Mouse (Mus musculus): ENCODE measurements around the gene Pi4k2a.

The Pi4k2a gene

DNA sequence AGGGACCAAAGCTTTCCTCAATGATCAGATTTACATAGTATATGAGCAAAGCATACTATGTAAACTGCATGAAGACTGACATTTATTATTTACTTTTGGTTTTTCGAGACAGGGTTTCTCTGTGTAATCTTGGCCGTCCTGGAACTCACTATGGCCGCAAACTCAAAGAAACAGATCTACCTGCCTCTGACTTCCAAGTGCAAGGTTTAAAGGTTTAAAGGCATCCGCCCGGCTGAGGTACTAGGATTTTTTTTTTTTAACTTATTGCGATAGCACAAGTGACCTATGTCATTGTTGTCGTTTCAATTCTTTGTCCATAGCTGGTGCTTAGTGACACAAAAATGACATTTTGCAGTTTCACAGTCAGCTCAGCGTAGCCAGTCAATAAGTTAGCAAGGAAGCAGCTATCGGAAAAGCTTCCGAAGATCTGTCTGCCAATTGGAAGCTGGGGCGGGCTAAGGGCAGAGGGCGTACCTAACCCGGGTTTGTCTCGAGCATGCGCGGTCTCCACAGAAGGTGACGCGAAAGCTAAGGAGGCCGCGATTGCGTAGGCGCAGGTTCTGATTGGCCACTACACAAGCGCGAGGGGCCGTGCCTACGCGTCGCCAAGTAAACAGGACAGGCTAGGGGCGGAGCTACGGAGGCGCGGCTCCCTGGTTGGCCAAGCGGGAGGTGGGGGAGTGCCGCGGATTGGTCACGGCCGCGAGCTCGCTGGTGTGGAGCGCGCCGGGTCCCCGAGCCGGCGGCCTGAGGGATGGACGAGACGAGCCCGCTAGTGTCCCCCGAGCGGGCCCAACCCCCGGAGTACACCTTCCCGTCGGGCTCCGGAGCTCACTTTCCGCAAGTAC lies at the start of gene Pi4k2a:
TSS of gene Pi4k2a (plus strand) at position 723 of the 848 bp plus-strand sequence.
- DNase-seq (ENCODE audit: low read depth, low spot score) = peak; percentile 98

DNA sequence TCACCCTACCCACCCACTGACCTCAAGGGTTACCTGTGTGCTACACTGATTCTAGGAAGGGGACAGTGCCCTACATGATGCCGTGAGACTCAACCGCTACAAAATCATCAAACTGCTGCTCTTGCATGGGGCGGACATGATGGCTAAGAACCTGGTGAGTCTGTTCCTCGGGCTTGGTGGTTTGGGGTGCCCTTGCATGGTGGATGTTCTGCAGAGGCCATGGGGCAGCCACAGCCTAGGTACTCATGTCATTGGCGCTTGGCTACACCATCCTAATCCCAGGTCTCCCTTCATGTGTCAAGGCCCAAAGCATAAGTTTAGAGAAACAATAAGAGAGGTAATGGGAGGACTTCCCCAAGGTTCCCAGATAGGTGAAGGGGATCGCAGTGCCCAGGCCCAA lies 46.3 kb upstream of the Pi4k2a start:
- DNase-seq (ENCODE audit: low read depth, low spot score) = no peak

DNA sequence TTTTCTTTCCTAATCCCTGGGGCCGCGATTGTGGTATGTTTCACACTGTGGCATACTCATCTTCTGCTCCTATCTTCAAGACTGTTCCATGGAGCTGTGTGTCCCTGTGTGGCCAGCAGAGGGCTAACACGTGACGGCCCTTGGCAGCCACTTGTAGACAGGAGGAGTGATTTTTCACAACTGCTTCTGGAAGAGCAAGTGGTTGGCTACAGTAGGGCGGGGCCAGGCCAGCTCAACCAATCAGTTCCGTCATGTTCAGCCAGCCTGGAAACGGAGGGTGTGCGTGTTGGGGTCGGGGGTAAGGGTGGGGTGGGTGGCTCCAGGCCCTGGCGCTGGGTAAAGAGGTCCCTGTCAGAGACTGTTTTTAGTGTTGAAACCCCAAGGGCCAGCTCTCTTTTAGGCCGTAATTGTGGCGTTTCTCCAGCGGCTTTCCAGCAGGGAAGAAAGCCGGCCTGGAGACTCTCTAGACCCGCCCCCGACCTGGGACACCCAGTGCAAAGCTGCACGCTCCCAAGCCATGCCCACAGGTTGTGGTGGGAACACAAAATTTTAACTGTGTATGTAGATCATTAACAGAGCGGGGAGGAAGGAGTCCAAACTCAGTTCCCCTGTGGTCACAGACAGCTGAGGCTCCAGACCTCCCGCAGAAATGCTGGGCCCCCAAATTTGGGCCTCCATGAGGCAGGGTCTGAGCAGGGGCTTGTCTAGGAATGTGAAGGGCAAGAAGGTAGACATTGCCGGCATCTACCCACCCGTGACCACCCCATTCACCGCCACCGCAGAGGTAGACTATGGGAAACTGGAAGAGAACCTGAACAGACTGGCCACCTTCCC lies 44.8 kb upstream of the Pi4k2a start, which contains the start of gene Hoga1:
TSS of gene Hoga1 (plus strand) at position 342 of the 834 bp plus-strand sequence.
- no peak for DNase-seq (ENCODE audit: low read depth, low spot score)

DNA sequence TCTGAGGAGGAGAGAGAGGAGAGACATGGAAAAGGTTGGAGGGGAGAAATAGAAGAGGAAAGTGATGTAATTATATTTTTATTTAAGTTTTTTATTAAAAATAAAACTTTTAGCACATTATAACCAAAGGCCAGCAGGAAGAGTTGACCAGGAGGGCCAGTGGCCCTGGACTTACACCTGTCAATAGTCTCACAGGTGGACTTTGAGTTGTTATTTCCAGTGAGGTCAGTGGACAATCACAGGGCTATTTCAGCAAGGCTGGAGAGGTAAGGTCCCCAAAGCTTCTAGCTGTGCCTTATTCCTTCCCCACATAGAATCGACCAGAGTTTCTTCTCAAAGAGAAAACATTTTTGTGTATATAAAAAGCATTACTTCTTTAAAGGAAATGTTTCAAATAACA lies 40.0 kb upstream of the Pi4k2a start:
- DNase-seq (ENCODE audit: low read depth, low spot score) = no peak

DNA sequence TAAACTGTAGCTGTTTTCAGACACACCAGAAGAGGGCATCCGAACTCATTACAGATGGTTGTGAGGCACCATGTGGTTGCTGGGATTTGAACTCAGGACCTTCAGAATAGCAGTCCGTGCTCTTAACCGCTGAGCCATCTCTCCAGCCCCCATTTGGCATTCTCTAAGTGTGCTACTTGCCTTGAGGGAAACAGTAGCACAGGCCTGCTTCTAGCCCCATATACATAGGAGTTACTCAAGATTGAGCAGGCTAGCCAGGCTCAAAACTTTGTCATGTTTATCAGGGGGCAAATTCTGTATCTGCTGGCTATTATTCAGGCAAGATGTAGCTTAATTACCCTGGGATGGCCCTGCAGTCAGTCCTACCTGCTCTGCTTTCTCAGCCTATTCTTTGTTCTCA lies 38.9 kb upstream of the Pi4k2a start:
- DNase-seq (ENCODE audit: low read depth, low spot score) = no peak

DNA sequence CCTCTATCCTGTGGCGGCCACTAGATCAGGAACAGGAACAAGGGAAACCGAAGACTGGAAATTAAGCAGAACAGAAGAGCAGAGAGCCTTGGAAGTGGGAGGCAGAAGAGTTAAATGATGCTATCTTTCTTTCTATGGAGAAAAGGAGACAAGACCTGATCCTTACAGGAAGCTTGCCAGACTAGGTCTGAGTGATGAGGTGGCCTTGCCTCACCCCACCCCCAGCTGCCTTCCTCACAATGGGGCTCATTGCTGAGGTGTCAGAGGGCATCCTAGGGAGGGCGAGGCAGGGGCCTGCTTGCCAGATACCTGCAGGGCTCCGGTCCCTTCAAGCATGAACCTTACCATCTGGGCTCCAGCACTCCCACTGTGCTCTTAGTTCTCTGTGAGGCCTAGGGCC lies 38.3 kb upstream of the Pi4k2a start, which contains the start of gene 4933411K16Rik:
TSS of gene 4933411K16Rik (plus strand) at position 301 of the 400 bp plus-strand sequence.
- no peak for DNase-seq (ENCODE audit: low read depth, low spot score)

DNA sequence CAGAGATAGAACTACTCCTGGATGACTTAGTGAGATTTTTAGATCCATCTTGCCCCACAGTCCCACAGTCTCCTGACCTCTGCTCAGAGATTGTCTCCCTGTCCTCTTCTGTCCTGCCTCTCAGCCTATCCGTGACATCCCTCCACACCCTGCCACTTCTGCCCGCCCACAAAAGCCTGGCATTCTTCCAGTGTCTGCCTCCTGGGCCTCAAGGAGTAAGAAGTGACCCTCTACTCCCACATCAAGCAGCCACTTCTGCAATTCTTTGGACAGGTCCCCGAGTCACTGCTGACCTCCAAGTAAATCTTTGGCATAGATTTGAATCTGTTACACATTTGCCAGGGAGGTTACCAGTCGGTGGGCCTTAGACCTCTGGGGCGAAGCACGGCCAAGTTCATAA lies 36.0 kb upstream of the Pi4k2a start:
- DNase-seq (ENCODE audit: low read depth, low spot score) = no peak

DNA sequence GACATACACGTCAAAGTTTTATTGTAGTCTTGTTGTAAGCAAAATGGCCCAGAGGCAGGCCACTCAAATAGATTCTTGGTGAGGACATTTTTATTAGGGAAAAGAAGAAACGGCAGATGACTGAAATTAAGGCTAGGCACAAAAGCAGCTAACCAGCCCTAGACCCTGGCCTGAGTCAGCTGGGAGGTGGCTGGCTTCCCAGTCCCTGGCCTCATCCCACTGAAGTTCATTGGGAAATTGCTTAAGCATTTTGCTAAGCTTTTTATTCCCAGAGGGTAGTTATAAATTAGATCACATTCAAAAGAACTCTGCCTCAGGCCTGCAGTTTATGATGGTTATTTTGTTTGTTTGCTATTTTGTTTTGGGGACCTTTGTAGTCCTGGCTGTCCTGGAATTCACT lies 34.4 kb upstream of the Pi4k2a start:
- DNase-seq (ENCODE audit: low read depth, low spot score) = no peak

DNA sequence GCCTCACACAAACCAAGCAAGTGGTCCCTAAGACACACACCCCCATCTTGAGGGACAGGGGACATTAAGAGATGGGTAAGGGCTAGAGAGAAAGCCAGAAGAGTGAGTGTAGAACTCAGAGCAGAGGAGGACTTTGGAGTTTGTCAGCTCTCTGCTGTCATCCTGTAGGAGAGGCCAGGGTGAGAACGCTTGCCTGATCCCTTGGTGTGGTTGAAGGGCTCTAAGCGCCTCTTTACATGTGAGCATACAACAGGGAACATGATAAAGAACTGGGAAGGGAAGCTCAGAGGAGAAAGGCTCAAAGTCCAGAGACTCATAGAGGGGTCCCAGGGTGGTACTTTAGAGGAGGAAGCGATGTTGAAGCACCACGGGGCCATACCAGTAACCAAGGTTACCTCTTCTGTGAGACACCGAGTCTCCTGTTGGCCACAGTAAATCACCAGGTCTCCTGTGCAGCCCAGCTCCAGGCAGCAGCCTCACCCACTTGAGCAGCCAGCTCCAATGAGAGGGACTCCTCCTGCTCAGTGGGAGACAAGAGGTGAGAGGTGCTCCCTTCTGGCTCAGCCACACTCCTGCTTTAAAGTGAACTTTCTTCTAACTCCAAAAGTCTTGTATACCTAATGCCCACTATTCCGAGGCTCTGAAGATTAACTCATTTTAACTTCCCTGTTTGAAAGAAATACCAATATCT lies 33.4 kb upstream of the Pi4k2a start:
- DNase-seq (ENCODE audit: low read depth, low spot score) = no peak

DNA sequence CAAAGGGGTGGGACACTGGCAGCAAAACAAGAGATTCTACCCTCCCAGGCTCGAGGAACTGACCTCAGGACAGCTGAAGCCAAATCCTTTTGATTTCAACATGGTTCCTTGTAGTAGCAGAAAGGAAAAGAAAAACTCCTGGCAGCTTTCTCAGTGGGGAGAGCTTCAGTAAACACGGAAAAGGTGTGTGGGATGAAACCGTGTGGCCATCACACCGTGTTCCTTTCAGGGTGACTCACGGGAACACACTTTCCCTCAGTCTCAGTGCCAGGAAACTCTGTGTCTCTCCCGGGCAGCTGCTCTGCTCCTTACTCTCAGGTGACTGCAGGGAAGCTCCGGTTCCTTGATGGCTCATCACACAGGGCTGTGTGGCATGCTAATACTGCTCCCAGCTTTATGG lies 31.8 kb upstream of the Pi4k2a start:
- DNase-seq (ENCODE audit: low read depth, low spot score) = no peak

DNA sequence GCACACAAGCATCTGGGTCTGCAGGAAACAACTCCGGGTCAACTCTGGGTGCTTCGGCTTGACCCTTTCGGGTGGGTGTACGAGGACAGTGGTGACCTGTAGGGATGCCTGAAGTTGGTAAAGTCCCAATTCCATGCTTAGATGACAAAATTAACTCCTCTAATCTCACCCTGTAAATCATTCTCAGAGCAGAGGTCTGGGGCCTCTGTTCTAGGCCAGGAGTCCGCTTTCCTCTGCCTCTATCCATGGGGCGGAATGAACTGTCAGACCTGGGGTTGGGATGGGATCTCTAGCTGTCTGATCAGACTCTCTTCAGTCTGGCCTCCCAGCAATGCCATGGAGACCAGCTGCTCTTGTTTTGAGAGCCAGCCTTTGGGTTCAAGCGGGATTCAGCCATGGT lies 28.8 kb upstream of the Pi4k2a start:
- DNase-seq (ENCODE audit: low read depth, low spot score) = no peak

DNA sequence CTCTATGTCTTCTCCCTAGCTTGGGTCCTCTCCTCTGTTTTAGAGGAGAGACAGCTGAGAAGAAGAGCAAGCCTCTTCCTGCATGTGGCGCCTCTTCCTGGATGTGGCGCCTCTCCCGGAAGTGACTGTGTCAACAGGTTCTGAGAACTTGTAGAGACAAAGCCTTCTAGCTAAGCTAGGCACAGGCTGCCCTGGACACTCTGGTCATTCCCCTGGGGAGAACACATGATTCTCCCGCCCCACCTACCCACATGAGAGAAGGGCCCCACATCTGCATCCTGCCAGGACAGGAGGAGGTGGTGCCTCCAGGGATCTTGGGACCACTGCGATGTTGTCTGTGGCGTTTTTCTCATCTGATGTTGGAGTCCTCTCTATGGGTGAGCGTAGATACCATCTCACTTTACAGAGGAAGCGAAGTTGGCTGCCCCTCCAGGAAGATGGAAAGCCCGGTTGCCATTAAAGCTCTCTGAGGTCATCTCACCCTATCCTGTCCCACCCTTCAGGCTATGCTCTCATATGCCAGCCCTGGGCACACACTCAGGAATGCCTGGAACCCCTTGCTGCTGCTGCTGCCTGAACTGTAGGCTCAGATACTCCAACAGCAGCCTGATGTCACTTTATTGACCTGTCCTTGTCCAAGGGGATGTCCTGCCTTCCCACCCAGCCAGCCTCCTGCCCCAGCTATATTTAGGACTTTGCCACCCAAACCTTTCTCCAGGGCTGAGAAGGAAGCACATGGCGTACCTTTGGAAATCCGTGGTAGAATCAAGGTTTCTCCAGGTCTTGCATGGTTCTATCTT lies 21.6 kb upstream of the Pi4k2a start:
- DNase-seq (ENCODE audit: low read depth, low spot score) = no peak

DNA sequence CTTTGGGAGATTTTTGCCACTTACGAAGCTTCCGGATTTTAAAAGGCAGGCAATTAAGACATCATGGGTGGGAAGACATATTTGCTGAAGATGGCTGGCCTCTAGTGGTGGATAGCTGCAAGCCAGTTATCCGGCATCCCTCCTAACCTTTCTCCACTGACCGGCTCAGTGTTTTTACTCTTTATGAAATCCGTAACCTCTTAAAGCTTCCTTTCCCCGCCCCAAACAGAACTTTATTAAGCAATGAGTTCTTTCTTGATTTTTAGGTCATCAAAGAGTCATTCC lies 21.1 kb upstream of the Pi4k2a start:
- DNase-seq (ENCODE audit: low read depth, low spot score) = no peak

DNA sequence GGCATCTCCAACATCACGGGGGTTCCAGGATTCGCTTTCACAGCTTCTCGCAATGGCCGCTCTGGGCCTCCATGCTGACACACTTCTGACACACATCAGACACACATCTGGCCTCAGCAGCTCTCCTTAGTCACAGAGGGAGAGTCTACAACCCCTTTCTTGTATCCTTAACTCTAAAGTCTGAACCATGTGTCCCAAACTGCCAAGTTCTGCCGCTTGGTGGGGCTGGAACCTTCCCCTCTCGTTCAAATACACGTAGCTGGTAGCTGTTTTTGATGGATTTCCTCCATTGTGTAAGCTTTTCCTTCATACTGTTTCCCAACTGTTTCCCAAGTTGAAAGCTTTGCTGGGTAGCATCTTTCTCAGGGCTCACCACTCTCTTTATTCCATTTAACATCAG lies 19.0 kb upstream of the Pi4k2a start:
- DNase-seq (ENCODE audit: low read depth, low spot score) = no peak

DNA sequence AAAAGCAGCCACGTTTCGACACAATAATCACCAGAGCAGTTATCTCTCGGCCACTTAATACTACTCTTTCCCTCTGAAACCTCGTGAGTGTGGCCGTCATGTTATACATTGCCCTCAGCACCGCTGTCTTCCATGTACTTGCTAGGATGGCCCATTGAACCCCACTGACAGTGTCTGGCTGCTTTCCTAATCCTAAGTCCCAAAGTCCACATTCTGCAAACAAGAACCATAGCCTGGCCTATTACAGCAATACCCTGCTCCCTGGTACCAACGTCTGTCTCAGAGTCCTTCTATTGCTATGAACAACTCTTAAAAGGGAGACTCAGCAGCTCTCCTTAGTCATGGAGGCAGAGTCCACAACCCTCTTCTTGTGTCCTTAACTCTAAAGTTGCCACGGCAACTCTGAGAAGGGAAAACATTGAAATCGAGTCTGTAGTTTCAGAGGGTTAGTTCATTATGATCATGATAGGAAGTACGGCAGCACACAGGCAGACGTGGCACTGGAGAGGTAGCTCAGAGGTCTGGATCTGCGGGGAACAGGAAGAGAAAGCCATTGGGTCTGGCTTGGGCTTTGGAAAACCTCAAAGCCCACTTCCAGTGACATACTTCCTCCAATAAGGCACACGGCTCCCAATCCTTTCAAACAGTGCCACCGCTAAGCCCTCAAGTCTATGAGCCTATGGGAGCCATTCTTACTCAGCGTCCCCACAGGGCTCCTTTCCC lies 18.2 kb upstream of the Pi4k2a start:
- DNase-seq (ENCODE audit: low read depth, low spot score) = no peak

DNA sequence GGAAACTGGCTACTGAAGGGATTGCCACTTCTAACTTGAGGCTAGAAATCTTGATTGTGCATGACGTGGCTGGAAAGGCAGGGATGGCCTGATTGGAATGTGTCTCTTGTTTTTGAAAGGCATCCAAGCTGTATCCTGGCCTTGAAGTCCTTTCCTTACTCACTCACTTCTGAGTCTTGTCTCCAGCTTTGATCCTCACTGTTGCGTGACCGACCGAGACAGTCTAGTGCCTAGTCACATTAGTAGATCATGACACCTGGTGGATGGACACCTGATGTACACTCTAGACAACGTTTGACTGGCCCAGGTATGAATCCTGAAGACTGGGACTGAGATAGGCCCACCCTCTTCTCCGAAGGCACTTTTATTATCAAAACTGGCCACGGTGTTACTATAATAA lies 17.5 kb upstream of the Pi4k2a start:
- DNase-seq (ENCODE audit: low read depth, low spot score) = no peak

DNA sequence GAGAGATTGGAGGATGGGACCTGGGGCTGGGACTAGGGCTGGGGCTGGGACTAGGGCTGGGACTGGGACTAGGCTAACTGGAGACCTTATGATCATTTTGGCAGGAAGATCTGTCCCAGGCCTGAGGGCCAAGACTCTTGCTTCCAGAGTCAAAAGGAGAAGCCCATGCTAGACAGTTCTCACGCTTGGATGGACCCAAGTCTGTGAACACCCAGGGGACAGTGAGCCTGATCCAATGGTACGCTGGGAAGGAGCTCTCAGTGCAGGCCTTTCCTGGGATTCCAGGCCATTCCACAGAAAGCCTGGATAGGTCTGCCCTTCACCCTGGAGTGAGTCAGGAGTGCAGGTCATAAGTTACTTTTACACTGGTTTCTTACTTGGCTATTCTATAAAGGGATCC lies 15.2 kb upstream of the Pi4k2a start:
- DNase-seq (ENCODE audit: low read depth, low spot score) = no peak

DNA sequence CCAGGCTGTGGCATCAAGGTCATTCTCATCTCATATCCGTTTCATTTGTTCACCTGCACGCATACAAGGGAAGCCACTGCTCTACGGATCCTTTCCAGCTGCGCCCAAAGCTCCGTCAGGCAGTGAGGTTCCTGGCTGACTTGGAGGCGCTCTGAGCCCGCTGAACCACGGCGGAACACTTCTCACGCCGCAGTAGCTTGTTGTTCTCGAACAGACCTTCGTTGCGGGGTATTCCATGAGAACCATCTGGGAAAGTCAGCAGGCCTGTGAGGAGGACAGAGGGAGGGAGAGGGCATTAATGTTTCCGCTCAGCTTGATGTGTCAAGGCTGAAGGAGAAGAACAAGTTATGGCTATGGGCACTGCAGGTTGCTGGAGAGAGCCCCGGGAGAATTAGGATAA lies 14.3 kb upstream of the Pi4k2a start:
- DNase-seq (ENCODE audit: low read depth, low spot score) = no peak

DNA sequence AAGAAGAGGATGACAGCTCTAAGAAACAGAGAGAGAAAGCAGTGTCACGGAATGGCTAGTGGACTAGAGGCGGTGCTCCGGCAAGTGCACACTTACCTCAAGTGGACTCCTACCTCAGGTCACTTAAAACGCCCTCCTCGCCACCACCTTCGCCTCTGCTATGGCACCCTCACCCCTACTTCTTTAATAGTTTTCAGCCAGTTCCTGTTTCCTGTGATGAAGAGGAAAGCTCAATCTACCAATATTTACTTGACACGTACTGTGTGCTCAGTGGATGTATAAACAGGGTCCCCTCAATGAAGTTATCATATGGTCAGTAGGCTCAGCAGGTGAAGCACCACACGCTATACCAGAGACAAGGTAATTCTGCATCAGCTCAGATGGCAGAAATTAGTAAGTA lies 11.7 kb upstream of the Pi4k2a start:
- DNase-seq (ENCODE audit: low read depth, low spot score) = no peak

DNA sequence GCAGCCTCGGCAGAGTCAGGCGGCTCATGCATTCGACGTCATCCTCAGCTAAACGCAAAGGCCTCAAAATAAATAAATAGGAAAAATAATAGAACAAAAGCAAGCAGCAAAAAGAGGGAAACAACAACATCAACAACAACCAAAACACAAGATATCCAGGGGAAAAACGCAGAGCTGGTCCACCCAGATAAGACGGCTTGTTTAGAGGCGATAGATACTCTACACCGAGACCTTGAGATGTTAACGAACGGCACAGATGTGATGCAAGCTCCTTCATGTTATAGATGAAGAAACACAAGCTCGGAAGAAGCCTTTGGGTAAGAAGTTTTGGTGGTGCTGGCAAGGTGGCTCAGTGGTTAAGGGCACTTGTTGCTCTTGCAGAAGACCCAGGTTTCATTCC lies 11.3 kb upstream of the Pi4k2a start:
- DNase-seq (ENCODE audit: low read depth, low spot score) = no peak

DNA sequence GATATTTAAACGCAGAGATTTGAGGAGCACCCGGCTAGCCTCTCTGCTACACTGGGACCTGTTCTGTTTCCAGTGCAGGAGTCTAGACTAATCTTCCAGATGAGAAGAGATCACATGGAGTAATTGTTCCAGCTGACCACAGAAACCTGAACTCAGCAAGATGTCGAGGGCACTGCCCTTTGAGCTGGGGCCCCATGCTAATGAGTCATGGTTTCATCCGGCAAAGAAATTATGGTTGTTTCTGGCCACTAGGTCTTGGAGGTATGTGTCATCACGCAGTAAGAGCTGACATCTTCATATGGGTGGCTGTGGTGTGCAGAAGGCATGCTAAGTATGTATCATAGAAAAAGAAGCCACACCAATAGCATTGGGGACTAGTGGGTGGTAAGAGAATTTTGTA lies 10.3 kb upstream of the Pi4k2a start:
- DNase-seq (ENCODE audit: low read depth, low spot score) = no peak

All from retina, adult 2 months (tissue).